ENCODE assay signal across 7 mouse cellular contexts in the genomic region with DNA sequence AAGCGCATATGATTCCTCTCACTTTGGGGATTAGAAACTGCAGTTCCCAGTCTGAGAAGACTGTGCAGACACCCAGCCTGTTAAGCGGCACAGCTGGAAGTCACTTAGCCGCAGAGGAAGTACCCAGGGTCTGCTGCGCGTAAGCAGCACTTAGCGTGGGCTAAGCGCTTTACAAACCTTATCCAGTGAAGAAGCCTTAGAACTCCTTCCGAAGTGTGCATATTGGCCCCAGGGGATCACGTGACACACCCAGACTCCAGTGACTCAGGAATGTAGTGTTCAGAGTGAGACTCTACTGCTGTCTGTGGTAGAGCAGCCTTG. TPM values are rescaled to one million over a fixed set of nuclear protein-coding genes. Genes with fewer than 3 reads are reported as not detected.
DNase-seq lines count a peak whose midpoint lies in the region; ATAC-seq lines count a peak whose summit lies in the region.

No protein-coding gene starts in this region.

- H3K9ac ChIP-seq in embryonic facial prominence, embryonic 13.5 days: 0 out of 2 replicates have a peak overlapping the region, but pooled peaks have one; percentile 32

- ATAC-seq in embryonic facial prominence, embryonic 13.5 days (ENCODE audit: insufficient number of reproducible peaks, insufficient read depth, low FRiP score, low TSS enrichment, low read depth): no peak

- peaks cover 72% of the 10 kb centered on the region for H3K4me1 ChIP-seq in embryonic facial prominence, embryonic 13.5 days

- WGBS in embryonic facial prominence, embryonic 13.5 days: 39% methylated on average over 9 of the region's 9 CpGs

- 0 out of 2 replicates have a peak overlapping the region, but pooled peaks have one; percentile 85 for H3K27ac ChIP-seq in embryonic facial prominence, embryonic 13.5 days

- H3K9me3 ChIP-seq in embryonic facial prominence, embryonic 13.5 days: no peaks in the 10 kb centered on the region

- no peaks in the 10 kb centered on the region for H3K36me3 ChIP-seq in embryonic facial prominence, embryonic 13.5 days

- H3K4me3 ChIP-seq in embryonic facial prominence, embryonic 13.5 days: no peak overlapping the region

- DNase-seq in spleen, adult 12 weeks (ENCODE audit: low spot score): peak; percentile 26
- DNase-seq in spleen, postnatal 14 days (ENCODE audit: low spot score in 2 of 2): no peak
- DNase-seq in layer of hippocampus, postnatal 14 days (ENCODE audit: low spot score in 2 of 2): peak; percentile 29 to 30
- peak; percentile 35 to 50 for DNase-seq in right cerebral cortex, adult 2 months (ENCODE audit: low spot score in 2 of 2)
- no peak for DNase-seq in cerebellum, postnatal 36 days
- DNase-seq in adrenal gland, adult 18-20 months (ENCODE audit: low spot score in 2 of 2): no peak

- H3K4me2 ChIP-seq in embryonic facial prominence, embryonic 13.5 days: no peak overlapping the region

- no peaks in the 10 kb centered on the region for H3K27me3 ChIP-seq in embryonic facial prominence, embryonic 13.5 days

RNA-seq across cellular contexts. Expression of a gene that starts 44.1 kb away (rescaled TPM):
- polyA plus RNA-seq in embryonic facial prominence, embryonic 13.5 days (2015; fragmentation: Nextera tagmentation; extraction: Ambion mirVana): 16.7 and 18.8 TPM in 2 replicates
- total RNA-seq in layer of hippocampus, postnatal 14 days (2021): 1 to 10 TPM; 2.8 to 3.8 TPM
- total RNA-seq in adrenal gland, adult 18-20 months (2021): 1 to 10 TPM; 9.4 to 9.8 TPM

RNA-seq across cellular contexts. Expression of a gene that starts 50.9 kb away (rescaled TPM):
- polyA plus RNA-seq in embryonic facial prominence, embryonic 13.5 days (2015; fragmentation: Nextera tagmentation; extraction: Ambion mirVana): 53.2 and 54.5 TPM in 2 replicates
- total RNA-seq in layer of hippocampus, postnatal 14 days (2021): 100 to 1,000 TPM; 113 to 114 TPM
- 10 to 100 TPM; 43.5 to 87.3 TPM for total RNA-seq in adrenal gland, adult 18-20 months (2021)

Comparison
In these comparisons a context has a peak if more than half of its experiments do, and no peak if none do; other contexts are left out.
1. DNase-seq: peak in spleen, adult 12 weeks (single experiment), layer of hippocampus, postnatal 14 days (2 of 2) and right cerebral cortex, adult 2 months (2 of 2); none in spleen, postnatal 14 days (0 of 2), cerebellum, postnatal 36 days (0 of 2) and adrenal gland, adult 18-20 months (0 of 2).